ENCODE assay signal across 12 mouse cellular contexts in the genomic region with DNA sequence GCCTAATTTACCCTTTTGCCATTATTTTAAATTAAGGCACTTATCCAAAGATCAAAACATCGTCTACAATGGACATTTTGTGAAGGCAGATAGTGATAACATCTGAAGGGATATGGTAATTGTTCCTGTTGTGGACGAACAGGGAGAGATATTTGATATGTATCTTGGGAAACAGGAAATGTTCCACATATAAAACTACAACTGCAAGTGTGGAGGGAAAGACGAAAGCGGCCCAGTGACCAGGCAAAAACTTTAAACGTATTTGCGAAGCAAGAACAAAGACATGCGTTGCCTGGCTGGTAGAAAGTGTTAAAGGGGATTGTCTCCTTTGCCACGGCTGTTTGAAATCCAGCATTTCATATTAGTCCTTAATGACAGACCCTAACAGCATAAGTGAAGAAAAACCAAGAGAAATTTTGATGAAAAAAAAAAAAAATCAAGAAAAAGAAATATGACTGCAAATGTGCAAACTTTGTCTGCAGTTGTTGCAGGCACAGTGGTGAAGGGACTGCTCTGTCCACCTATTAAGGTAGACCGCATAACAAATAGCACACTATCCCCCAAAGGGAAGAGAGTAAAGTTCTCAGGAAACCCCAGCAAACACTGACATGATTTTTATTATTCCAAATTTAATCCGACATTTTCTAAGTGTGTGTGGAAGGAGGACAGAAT.
DNase-seq lines count a peak whose midpoint lies in the region; ATAC-seq lines count a peak whose summit lies in the region.
"Had no signal": no experiment of that assay in that cellular context is flagged by ENCODE, and none has a peak within 500 bp of the region (broad histone marks: within the 10 kb centered on the region; RNA-seq: fewer than 3 reads in every experiment).

No protein-coding gene starts in this region.

- H3K4me1 ChIP-seq in forebrain, embryonic 13.5 days: peaks cover 46% of the 10 kb centered on the region
- peaks cover 13% of the 10 kb centered on the region for H3K4me1 ChIP-seq in midbrain, embryonic 13.5 days (replicated peaks)
- no peaks in the 10 kb centered on the region for H3K4me1 ChIP-seq in liver, embryonic 12.5 days
- H3K4me1 ChIP-seq: heart, embryonic 10.5 days; stomach, embryonic 15.5 days had no signal

- H3K9ac ChIP-seq in forebrain, embryonic 13.5 days: peak overlapping the region; percentile 60
- H3K9ac ChIP-seq in midbrain, embryonic 13.5 days (replicated peaks): peak overlapping the region; percentile 48; the same call in 1 of the 2 replicates
- no peak overlapping the region for H3K9ac ChIP-seq in liver, embryonic 12.5 days
- H3K9ac ChIP-seq: stomach, embryonic 15.5 days had no signal

- peak; percentile 69 for ATAC-seq in forebrain, embryonic 13.5 days
- peak; percentile 86 for ATAC-seq in midbrain, embryonic 13.5 days
- no peak for ATAC-seq in liver, embryonic 12.5 days

- peak overlapping the region; percentile 51 for H3K4me2 ChIP-seq in forebrain, embryonic 13.5 days
- peak overlapping the region; percentile 35 for H3K4me2 ChIP-seq in midbrain, embryonic 13.5 days (replicated peaks)
- H3K4me2 ChIP-seq in liver, embryonic 12.5 days: no peak overlapping the region
- H3K4me2 ChIP-seq: stomach, embryonic 15.5 days had no signal

- DNase-seq in embryo, embryonic 11 days: peak; percentile 11
- DNase-seq in embryo, embryonic 10.5 days (ENCODE audit: low spot score): no peak
- DNase-seq in brain, adult 2 months (ENCODE audit: low read depth, low spot score): peak; percentile 38
- DNase-seq in adrenal gland, adult 8-10 months: no peak
- DNase-seq in spleen, postnatal 4 days (ENCODE audit: low spot score in 2 of 2): no peak

- H3K27ac ChIP-seq in forebrain, embryonic 13.5 days: peak overlapping the region; percentile 90
- H3K27ac ChIP-seq in midbrain, embryonic 13.5 days: peak overlapping the region; percentile 61
- H3K27ac ChIP-seq in liver, embryonic 12.5 days: no peak overlapping the region
- H3K27ac ChIP-seq: heart, embryonic 10.5 days; kidney, postnatal 0 days; macrophage; stomach, embryonic 15.5 days had no signal

- WGBS in forebrain, embryonic 13.5 days: 9% methylated on average over 10 of the region's 10 CpGs
- 16% methylated on average over 10 of the region's 10 CpGs for WGBS in midbrain, embryonic 13.5 days
- 39% methylated on average over 10 of the region's 10 CpGs for WGBS in liver, embryonic 12.5 days (ENCODE audit: insufficient replicate concordance)

- no peaks in the 10 kb centered on the region for H3K9me3 ChIP-seq in forebrain, embryonic 13.5 days (replicated peaks)
- no peaks in the 10 kb centered on the region for H3K9me3 ChIP-seq in midbrain, embryonic 13.5 days
- no peaks in the 10 kb centered on the region for H3K9me3 ChIP-seq in liver, embryonic 12.5 days (replicated peaks)
- H3K9me3 ChIP-seq: heart, embryonic 10.5 days; stomach, embryonic 15.5 days had no signal

- no peaks in the 10 kb centered on the region for H3K36me3 ChIP-seq in forebrain, embryonic 13.5 days (ENCODE audit: poor library complexity, severe bottlenecking)
- H3K36me3 ChIP-seq in midbrain, embryonic 13.5 days: no peaks in the 10 kb centered on the region
- no peaks in the 10 kb centered on the region for H3K36me3 ChIP-seq in liver, embryonic 12.5 days
- H3K36me3 ChIP-seq: heart, embryonic 10.5 days; stomach, embryonic 15.5 days had no signal

- H3K27me3 ChIP-seq in forebrain, embryonic 13.5 days: no peaks in the 10 kb centered on the region
- no peaks in the 10 kb centered on the region for H3K27me3 ChIP-seq in midbrain, embryonic 13.5 days
- H3K27me3 ChIP-seq in liver, embryonic 12.5 days (replicated peaks): no peaks in the 10 kb centered on the region; the same call in 1 of the 2 replicates
- H3K27me3 ChIP-seq: stomach, embryonic 15.5 days had no signal

- H3K4me3 ChIP-seq in forebrain, embryonic 13.5 days: peak overlapping the region; percentile 18; the same call in 1 of the 2 replicates
- H3K4me3 ChIP-seq in midbrain, embryonic 13.5 days (replicated peaks): no peak overlapping the region
- no peak overlapping the region for H3K4me3 ChIP-seq in liver, embryonic 12.5 days
- H3K4me3 ChIP-seq: heart, embryonic 10.5 days; stomach, embryonic 15.5 days had no signal

Comparison
In these comparisons a context has a peak if more than half of its experiments do, and no peak if none do; other contexts are left out.
1. DNase-seq: peak in embryo, embryonic 11 days (single experiment) and brain, adult 2 months (single experiment); none in embryo, embryonic 10.5 days (single experiment), adrenal gland, adult 8-10 months (single experiment) and spleen, postnatal 4 days (0 of 2).